Mouse (Mus musculus) adrenal gland, postnatal 10 days (tissue): Measurements from ENCODE around the gene Rsad2. TPM values are rescaled to one million over a fixed set of nuclear protein-coding genes. Genes with fewer than 3 reads are reported as not detected.
"Not testable (repeated sequence)": the region's sequence is repeated elsewhere in the genome, so short reads cannot be mapped to it uniquely, and the experiment has no call there.

ENCODE experiments used
- DNase-seq: peaks from one replicate; pipeline ENCODE4 v3.0.0; 2021; ENCODE audit warnings: mixed read lengths
- long read RNA-seq, 2 experiments: library from polyadenylated mRNA; stranded (forward); transcript quantifications; one replicate each; pipeline ENCODE4 v2.0.0; 2021
- total RNA-seq, 2 experiments: library from RNA; stranded (reverse); gene quantifications; 2 replicates each; pipeline ENCODE4 v1.2.3; 2021

The Rsad2 gene
- 10 to 100 TPM; 13.9 to 15.0 TPM for total RNA-seq
- long read RNA-seq, experiment 1, transcript Rsad2-201 (6 exons, 3,782 nt), result major isoform, 8 of 16 reads
- long read RNA-seq, experiment 1, partial matches to known transcripts, result 1 of 16 reads
- long read RNA-seq, experiment 1, other reads (novel, unspliced or antisense), result 7 of 16 reads
- long read RNA-seq, experiment 2, transcript Rsad2-201 (6 exons, 3,782 nt), result major isoform, 8 of 10 reads
- long read RNA-seq, experiment 2, partial matches to known transcripts, result 0 of 10 reads
- long read RNA-seq, experiment 2, other reads (novel, unspliced or antisense), result 2 of 10 reads

DNA sequence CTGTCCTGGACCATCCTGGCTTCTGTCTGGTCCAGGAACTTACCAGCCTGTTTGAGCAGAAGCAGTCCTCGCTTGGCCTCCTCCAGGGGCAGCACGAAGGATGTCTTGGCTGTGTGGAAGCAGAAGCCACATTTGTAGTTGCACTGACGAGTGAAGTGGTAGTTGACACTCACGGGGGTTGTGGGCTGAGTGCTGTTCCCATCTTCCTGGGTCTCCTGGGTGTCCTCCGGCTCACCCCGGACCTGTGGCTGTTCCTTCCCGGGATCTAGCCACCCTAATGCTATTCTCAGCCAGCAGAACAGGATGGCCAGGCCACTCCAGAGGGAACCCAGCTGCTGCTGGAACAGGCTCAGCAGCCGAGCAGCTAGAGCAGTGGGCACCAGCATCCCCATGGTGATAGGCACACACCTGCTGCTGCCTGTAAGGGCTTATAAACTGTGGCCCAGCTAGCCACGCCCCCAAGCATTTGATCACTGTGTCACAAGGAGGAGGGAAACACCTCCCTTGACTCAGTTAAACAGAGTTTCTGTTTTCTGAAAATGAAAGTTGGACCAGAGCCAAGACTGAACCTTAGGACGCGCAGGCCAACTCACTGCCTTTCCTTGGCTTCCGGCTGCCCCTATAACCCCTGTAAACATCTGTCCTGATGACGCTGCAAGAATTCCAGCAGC, at the start of gene Rsad2:
Rsad2 (minus strand) TSS at position 425 of the 671 bp plus-strand sequence.
- peak; percentile 67 for DNase-seq

DNA sequence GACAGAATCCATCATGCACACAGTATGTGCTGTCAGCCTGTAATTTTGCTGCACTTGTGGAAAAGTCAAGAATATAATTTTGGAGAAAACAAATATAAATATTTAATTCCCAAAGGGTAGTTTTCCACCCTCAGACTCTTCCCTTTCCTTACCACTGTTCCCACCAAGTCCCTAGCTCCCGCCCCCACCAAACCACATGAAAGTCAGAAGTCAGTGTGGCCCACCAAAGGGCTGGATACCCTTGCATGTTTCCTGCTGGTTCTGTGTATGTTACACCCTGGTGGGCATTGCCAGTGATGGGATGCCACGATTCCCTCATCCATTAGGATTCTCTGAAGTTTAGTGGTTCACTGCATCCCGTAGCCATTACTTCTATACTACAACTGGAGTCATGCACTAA, 44.8 kb upstream of the Rsad2 start:
- DNase-seq, result no peak

DNA sequence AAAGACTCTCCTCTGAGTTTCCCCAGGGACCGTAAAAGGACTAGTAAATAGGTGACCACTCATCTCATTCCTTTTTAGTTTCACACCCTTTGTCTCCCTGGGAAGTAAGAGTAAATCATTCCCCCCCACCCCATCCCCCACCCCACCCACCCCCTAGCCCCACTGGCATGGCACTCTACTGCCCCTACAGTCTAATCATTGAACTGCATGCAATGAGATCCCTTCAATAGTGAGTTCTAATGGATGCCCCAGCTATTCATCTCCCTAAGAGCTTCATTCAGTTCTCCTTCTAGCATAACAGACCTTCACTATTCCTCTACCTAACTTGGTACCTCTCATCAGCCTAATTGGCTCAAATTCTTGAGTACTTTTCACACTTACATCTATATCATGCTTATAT, 33.7 kb upstream of the Rsad2 start:
- no peak for DNase-seq

DNA sequence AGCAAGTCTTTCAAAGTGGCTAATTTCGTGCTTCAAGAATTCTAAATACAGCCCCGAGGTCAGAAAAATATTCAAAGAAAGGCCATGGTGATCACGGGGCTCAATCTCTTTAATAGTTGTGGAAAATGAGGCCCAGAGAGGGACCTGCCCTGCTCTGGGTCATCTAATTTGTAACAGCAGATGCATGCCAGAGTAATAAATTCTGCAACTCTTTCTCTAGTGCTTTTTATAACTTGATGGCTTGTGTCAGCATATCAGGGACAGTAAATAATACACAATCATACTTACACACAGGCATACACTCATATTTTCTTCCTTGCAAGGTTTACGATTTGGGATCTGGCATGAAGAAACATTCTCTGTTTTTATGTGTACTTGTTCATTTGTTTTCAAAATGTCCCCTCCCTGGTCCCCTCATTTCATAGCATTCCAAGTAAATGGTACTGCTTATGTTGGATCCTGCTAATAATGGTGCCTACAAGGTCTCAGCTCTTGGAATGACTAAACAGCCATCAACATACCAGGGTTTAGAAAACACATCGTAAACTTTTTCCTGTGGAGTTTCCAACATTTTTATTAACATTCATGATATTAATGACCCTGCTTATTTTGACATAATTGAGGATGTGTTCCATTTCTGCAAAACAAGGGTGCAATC, 32.5 kb upstream of the Rsad2 start:
- DNase-seq, result no peak

DNA sequence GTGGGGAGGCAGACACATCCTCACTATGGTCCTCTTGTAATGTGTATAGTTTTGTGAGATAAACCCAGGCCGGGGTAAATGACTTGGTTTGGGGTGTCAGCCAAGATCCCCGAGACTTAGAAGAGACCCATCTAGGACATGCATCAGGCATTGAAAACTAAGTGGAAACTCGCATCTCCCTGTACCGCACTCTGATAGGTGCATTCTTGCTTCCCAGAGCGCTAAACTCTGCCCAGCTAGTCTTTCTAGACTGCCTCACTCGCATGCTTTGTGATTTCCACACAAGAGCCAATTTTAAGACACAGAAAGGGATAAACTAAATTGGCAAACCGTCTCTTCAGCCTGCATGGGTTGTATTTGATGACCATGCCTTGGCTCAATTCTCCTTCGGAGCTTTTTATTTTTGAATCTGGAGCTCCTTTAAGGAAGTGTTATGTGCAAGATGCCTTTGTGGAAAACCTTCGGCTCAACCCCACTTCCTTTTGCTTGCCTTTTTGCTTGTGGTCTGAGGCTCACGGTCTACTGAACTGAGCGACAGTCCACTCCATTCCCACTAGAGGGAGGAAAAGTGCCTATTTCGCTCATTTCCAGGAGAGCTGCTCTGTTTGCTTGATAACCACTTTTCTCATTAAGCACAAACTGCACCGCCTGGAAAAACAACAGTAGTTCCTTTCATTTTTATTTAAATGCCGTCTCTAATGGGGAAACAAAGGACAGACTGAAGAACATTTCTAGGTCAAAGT, 31.8 kb upstream of the Rsad2 start:
- peak; percentile 50 for DNase-seq

DNA sequence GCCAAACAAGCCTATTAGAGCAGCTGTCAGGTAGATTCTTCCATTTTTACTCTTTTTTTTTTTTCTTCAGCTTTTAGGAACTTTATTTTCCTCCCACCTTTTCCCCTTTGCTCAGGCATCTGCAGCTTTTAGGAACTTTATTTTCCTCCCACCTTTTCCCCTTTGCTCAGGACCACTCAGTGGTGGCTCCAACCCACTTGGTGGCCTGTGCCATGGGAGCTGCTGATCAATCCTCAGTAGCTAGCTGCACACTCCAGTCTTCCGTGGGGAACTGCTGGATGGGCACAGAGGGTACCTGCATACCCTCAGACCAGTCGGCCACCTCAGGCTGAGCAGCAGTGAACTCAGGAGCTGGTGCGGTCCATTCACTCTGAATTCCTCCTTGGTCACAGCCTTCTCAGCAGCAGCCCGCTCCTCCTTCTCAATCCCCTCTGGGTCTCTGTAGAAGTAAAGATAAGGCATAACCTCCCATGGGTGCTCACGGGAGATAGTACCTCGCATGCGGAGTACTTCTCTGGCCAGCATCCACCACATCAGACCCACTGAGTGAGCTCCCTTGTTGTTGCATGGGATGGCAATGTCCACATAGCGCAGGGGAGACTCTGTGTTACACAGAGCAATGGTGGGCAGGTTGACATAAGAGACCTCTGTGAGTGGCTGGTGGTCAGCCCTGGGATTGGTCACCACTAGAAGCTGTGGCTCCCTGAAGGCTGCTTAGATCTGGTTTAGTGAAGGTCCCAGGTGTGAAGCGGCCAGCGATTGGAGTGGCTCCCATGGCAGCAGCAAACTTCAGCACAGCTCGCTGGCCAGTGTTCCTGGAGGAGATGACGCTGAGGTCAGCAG, 29.7 kb upstream of the Rsad2 start:
- not testable (repeated sequence) for DNase-seq

DNA sequence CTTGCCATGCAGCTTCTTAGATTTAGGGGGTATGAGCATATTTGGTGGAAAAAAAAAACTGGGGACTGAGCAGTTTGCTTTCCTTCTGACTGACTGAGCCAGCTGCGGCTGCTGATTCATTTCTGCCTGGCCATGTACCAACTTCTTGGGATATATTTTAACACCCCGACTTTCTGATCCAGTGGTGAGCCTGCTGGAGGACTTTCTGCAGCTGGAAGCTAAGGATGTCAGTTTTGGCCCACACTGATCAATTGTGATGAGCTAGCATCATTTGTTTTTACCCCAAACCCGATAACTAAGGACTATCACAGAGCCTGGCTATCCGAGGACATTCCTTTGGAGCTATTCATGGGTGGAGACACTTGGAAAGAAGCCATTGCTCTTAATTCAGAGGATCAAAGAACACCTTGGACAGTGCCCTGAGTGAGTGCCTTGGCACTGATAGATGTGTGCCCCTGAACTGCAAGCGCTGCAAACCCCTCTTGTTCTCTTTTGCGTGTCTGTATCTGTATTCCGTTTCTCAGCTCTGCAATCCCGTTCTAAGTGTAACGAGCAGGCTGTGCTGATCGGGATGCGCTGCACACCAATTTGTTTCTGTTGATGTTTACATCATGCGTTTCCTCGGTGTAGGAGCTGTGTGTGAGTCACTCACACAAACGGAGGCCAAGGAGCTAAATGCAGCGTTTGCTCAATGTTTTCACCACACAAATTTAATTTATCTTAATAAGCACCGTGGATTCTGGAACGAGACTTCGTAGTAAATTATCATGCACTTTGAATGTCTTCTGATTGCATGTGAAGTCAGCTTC, 22.1 kb upstream of the Rsad2 start:
- peak; percentile 61 for DNase-seq

DNA sequence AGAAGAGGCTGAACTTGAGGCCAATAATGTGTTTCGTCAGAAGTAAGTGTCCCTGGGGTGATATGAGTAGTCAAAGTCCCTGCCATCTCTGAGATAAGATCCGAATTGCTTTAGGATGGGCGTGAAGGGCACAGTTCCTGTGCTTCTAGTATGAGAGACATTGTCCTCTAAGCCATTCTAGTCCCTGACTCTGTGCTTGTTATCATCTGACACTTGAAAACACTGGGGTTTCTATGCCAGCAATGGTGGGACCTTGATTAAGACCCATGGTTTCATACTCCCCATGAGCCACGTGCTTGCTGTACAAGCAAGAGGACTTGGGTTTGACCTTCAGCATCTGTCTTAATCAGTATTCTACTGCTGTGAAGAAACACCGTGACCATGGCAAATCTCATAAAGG, 20.9 kb upstream of the Rsad2 start:
- DNase-seq, result no peak

DNA sequence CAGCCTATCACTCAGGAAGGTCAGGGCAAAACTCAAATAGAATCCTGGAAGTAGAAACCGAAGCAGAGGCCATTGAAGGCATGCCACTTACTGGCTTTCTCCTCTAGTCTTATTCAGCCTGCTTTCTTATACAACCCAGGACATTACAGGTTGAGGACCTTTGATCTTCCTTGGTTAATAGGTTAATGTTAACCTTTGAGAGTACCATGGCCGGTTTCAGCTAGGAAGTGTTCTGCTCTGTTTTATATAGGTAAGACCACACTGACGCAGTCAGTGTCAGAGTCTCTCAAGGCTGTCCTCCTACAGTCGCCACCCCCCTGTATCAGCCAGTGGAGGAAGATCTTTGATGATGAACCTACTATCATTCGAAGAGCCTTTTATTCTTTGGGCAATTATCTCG, 17.5 kb upstream of the Rsad2 start:
- no peak for DNase-seq

DNA sequence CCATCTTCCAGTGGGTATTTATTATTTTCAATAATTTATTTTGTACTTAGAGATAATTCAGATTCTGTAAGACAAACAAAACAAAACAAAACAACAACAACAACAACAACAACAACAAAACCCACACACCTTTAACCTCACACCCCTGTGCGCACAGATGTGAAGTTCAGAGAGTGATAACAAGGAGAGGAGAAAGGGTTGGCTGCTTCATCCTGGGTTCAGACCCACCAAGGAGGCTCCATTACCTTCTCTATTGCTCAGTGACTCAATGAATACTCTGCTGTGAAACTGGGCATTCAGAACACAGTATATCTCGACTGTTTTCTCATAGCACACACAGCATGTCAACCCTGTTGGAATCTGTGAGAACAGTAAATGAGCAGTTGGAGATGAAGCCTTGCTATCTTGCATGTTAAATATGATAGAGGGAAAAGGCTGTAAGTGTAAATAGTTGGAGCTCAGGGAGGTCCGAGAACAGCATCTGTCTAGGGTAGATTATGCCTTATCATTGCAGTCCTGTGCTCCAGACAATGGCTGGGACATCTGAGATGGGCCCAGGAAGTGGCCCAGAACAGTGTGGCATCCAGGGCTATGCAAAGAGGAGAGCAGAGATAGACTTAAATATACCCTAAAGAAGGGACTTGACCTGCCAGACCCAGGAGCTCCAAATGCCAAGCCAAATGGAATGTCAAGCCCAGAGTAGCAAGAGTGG, 16.7 kb upstream of the Rsad2 start:
- no peak for DNase-seq

DNA sequence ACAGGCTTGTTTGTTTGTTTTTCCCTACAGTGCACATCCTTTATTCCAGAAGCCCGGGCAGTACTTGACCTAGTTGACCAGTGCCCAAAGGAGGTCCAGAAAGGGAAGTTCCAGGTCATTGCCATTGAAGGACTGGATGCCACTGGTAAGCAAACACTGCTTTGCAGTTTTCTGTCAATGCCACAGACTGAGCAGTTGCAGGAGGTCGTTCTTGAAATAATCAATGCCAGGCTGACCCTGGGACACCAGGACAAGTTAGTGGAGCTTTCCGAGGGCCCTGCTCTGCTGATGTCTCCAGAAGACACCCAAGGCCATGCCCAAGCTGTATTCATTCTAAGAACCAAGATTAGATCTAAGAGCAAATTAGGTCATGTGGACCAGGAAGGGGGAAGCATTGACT, 15.1 kb upstream of the Rsad2 start:
- no peak for DNase-seq

DNA sequence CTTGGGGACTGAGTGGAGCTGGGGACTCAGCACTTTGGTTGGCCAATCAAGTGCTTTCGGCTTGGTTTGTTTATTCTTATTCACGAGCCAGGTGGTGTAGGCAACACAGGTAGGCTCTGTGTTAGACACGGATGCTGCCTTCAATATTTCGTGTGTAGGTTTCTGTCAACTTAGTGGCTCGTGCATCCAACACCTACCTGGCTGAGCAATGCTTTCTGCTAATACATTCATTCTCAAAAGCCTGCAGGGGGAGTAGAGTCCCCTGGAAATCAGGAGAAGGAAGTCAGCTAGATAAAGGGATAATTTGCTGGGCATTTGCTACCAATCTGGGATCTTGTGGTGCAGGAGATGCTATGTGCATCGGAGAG, 13.8 kb upstream of the Rsad2 start:
- no peak for DNase-seq

DNA sequence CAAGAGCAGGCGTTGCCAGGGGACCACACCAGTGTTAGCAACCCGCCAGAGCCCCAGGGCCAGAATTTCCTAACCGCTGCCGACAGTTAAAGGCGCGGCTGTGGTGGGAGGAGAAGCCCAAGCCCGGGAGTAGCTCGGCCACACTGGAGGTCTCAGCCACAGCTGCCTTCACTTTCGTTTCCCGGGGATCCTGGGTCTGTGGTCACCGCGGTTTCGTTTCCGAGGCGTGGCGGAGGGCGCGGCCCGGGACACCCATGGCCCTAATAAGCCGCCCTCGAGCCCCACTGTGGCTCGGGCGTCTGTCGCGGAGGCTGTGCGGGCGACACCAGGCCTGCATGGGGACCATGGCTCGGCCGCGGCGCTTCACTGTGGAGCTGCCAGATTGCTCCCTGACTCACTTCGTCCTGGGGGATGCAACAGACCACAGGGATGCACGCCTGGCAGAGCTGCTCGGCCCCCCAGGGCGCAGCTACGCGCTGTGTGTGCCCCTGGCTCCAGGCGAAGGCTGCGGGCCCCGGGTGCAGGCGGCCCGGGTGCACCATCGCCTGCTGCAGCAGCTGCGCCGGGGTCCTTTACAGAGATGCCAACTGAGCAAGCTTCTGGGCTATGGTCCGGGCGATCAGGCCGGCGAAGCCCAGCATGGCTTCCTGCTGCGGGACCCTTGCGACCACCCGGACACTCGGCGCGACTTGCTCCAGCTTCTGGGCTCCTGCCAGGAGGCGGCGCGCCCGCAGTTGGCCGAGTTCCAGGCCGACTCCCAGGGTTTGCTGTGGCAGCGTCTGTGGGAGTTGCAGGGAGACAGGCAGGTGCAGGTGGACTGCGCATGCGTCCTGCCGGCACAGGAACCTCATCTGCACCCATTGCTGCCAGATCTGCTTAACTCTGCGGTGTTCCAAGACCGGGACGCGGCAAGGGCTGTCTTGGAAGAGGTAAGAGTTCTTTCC, 13.1 kb upstream of the Rsad2 start, which contains the start of gene Cmpk2:
Cmpk2 (plus strand) TSS at position 107 of the 944 bp plus-strand sequence.
- DNase-seq, result peak; percentile 90

DNA sequence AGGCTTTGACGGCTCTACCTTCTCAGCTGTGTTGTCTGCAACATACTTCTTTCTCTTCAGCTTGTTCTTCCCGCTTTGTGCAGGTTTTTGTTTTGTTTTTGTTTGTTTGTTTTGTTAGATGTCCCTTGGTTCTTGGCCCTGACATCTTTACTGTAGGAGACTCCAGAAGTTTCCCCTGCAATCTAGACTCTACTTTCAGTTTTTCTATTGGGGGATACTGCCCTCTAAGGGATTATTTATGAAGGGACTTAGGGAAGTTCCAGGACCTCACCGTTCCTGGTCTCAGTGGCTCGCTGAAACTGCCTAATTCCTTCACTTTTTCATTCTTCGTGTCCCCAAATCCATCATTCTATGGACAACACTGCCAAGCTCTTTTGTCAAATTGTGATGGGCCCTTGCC, 9.3 kb upstream of the Rsad2 start:
- no peak for DNase-seq

DNA sequence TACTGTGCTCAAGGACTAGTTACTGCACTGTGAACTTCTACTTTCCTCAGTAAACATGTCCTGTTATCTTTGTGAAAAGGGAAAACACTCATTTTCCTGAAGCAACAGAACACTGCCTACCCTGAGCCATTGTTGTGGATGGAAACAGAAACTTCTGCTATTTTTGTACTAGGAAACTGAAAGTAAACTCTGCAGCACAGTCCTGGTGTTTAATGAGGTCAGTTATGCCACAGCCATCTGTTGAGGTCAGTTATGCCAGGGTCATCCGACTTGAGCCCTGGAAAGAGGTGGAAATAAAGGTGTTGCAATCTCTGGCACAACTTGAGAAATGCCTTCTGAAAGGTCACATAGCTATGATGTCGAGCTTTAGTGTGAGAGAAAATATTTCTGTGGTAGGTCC, 3.8 kb upstream of the Rsad2 start:
- DNase-seq, result peak; percentile 61

DNA sequence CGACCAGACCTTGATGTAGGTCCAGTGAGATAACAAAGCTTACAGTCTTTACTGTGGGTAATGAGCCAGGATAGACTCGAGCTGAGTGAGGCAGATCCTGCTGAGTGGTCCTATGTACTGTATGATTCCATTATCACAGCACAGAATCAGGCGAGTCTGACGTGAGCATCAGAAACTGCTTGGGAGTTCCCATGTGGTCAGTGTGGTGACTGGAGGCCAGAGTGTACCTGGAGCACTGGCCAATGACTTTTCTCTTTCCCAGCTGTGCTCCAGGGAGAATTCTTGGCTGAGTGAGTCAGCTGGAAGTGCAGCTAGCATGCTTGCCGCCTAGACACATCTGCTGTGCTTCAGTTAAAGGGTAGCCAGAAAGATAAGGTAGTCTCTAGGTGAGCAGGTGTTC, 1.6 kb downstream of the Rsad2 start:
- DNase-seq, result peak; percentile 34

DNA sequence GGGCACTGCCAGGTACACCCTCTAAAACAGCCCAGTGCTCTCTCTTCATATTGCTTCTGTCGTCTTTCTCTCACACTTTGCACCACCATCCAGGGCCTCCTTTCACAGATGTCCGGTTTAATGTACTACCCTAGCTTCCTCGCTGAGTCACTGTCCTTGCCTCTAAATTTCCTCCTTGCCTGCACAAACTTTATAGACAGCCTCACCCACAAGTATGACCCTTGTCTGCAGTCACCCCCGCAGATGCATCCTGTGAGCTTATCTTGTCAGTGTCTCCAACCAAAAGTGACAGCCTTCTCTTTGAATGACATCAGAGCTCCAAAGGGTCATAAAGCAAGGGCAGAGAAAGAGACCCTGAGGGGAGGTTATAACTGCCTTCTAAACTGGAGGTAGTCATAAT, 3.3 kb downstream of the Rsad2 start:
- no peak for DNase-seq

DNA sequence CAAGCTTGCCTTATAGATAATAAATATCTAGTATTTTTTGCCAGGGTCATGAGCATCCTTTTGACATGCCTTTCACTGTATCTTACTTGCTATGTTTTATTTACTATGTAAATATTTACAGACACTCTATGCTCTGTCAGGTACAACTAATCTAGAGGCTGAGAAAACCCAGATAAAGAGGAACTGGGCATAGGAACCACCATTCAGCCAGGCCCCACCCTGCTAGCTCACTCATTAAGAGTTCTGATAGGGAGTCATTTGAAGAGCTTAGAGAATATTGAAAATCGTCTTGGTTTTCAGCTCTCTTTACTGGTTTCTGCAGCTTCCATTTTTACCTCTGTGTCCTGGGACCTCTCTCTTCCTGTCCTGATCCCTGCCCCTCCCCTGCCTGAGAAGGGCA, 5.1 kb downstream of the Rsad2 start:
- no peak for DNase-seq

DNA sequence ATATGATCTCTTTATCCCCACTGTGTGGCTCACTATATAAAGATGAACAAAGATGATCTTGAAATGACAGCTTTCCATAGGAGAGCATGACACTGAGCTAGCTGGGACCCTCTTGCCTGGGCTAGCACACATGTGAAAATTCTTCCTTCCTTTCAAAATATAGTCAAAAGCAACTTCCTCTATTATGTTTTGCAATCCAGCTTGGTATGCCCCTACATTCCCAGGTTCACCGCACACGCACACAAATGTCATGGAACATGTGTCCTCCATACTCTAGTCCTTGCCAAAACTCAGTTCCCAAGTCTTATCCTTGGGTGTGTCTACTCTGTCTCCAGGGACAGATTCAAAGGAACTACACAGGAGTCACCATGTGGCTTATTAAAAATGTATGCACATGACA, 6.8 kb downstream of the Rsad2 start:
- no peak for DNase-seq
